Mouse (Mus musculus): ENCODE results near the gene Prkaa2.

Gene Prkaa2

GRCm38 (mm10) chr4:105109199-105109989 lies at the start of gene Prkaa2:
Prkaa2 (minus strand) TSS chr4:105109890.
- DNase-seq = peak; percentile 81

GRCm38 (mm10) chr4:105159531-105159870 lies 49.8 kb upstream of the Prkaa2 start:
- DNase-seq = no peak

GRCm38 (mm10) chr4:105158651-105159530 lies 49.2 kb upstream of the Prkaa2 start:
- no peak for DNase-seq

GRCm38 (mm10) chr4:105158169-105158555 lies 48.5 kb upstream of the Prkaa2 start:
- peak; percentile 71 for DNase-seq

- DNase-seq = peak; percentile 66
Observed at GRCm38 (mm10) chr4:105157276-105158168, 47.8 kb upstream of the Prkaa2 start, which contains the start of gene Plpp3. Plpp3 (plus strand) TSS chr4:105157347.

- no peak for DNase-seq
Observed at GRCm38 (mm10) chr4:105156955-105157275, 47.2 kb upstream of the Prkaa2 start.

GRCm38 (mm10) chr4:105156281-105156680 lies 46.6 kb upstream of the Prkaa2 start:
- no peak for DNase-seq

GRCm38 (mm10) chr4:105153227-105153626 lies 43.5 kb upstream of the Prkaa2 start:
- DNase-seq = no peak

GRCm38 (mm10) chr4:105151911-105152690 lies 42.4 kb upstream of the Prkaa2 start:
- peak; percentile 75 for DNase-seq

GRCm38 (mm10) chr4:105149492-105149891 lies 39.8 kb upstream of the Prkaa2 start:
- DNase-seq = no peak

- no peak for DNase-seq
Observed at GRCm38 (mm10) chr4:105133350-105134050, 23.8 kb upstream of the Prkaa2 start.

GRCm38 (mm10) chr4:105131756-105132314 lies 22.1 kb upstream of the Prkaa2 start:
- DNase-seq = no peak

GRCm38 (mm10) chr4:105129212-105129611 lies 19.5 kb upstream of the Prkaa2 start:
- no peak for DNase-seq

- DNase-seq = peak; percentile 65
Observed at GRCm38 (mm10) chr4:105122429-105122828, 12.7 kb upstream of the Prkaa2 start.

- DNase-seq = no peak
Observed at GRCm38 (mm10) chr4:105121081-105121480, 11.4 kb upstream of the Prkaa2 start.

GRCm38 (mm10) chr4:105113468-105113867 lies 3.8 kb upstream of the Prkaa2 start:
- no peak for DNase-seq

- DNase-seq = no peak
Observed at GRCm38 (mm10) chr4:105113042-105113441, 3.4 kb upstream of the Prkaa2 start.

GRCm38 (mm10) chr4:105111770-105112169 lies 2.1 kb upstream of the Prkaa2 start:
- no peak for DNase-seq

- DNase-seq = no peak
Observed at GRCm38 (mm10) chr4:105110684-105111035, 970 bp upstream of the Prkaa2 start.

GRCm38 (mm10) chr4:105109990-105110683 lies 447 bp upstream of the Prkaa2 start:
- peak; percentile 41 for DNase-seq
